Mouse (Mus musculus) midbrain, postnatal 0 days (tissue): ENCODE measurements around the gene Gm45753. TPM values are rescaled to one million over a fixed set of nuclear protein-coding genes. Genes with fewer than 3 reads are reported as not detected.

ENCODE experiments used
- ATAC-seq: fragments of 200-750 bp; cut with Nextera tagmentation; 2 replicates; pipeline ENCODE4 v1.8.0; 2017; ENCODE audit warnings: moderate number of reproducible peaks, mild to moderate bottlenecking, moderate TSS enrichment, moderate library complexity; ENCODE audit not compliant: low FRiP score
- DNase-seq: peaks from one replicate; pipeline ENCODE4 v3.0.0-alpha.2; 2015; ENCODE audit warnings: low spot score
- H3K27ac ChIP-seq: fragments of 300-500 bp; sonication (generic); 2 replicates; pipeline ENCODE4 v1.5.1; 2014; ENCODE audit warnings: low read depth, mild to moderate bottlenecking, low read length, mixed read lengths
- H3K27me3 ChIP-seq: fragments of 300-500 bp; sonication (generic); 2 replicates; pipeline ENCODE4 v1.6.1; 2014; ENCODE audit warnings: low read length, control low read depth, mixed read lengths; ENCODE audit not compliant: insufficient read depth
- H3K36me3 ChIP-seq: fragments of 300-500 bp; sonication (generic); 2 replicates; pipeline ENCODE4 v1.6.1; 2014; ENCODE audit warnings: low read length, control low read depth, mixed read lengths; ENCODE audit not compliant: insufficient read depth
- H3K4me1 ChIP-seq: fragments of 300-500 bp; sonication (generic); 2 replicates; pipeline ENCODE4 v1.6.1; 2014; ENCODE audit warnings: mild to moderate bottlenecking, control low read depth, antibody characterized with exemption, low read length, mixed read lengths; ENCODE audit not compliant: insufficient read depth
- H3K4me2 ChIP-seq: fragments of 300-500 bp; sonication (generic); 2 replicates; pipeline ENCODE4 v1.6.1; 2014; ENCODE audit warnings: low read depth, mild to moderate bottlenecking, low read length, mixed read lengths; ENCODE audit not compliant: poor library complexity, severe bottlenecking
- H3K4me3 ChIP-seq: fragments of 300-500 bp; sonication (generic); 2 replicates; pipeline ENCODE4 v1.5.1; 2014; ENCODE audit warnings: low read depth, mild to moderate bottlenecking, low read length, moderate library complexity
- H3K9ac ChIP-seq: fragments of 300-500 bp; sonication (generic); replicated peaks from 2 replicates; pipeline ENCODE4 v1.6.1; 2014; ENCODE audit warnings: mild to moderate bottlenecking, low read length, moderate library complexity, mixed read lengths; ENCODE audit not compliant: poor library complexity, severe bottlenecking
- H3K9me3 ChIP-seq: fragments of 300-500 bp; sonication (generic); 2 replicates; pipeline ENCODE4 v1.6.1; 2016; ENCODE audit warnings: low read length, control low read depth
- CTCF ChIP-seq: IDR thresholded peaks from 2 replicates; pipeline ENCODE4 v1.5.1; 2016; ENCODE audit warnings: antibody characterized with exemption, mild to moderate bottlenecking
- WGBS: fragments of 180-500 bp; shearing (Covaris S2); extraction: QIAGEN DNeasy Blood & Tissue Kit; methylation state at CpG from one replicate; pipeline ENCODE4 v1.1.7; 2014; 5-methylcytosine and 5-hydroxymethylcytosine counted together
- polyA plus RNA-seq: library from polyadenylated mRNA; unstranded; fragments of >200 nt; fragmentation: Nextera tagmentation; extraction: Ambion mirVana; gene quantifications from 2 replicates; pipeline ENCODE4 v1.2.1, GENCODE M21; 2015
- total RNA-seq: library from RNA; depleted of rRNA; stranded (reverse); fragments of >200 nt; gene quantifications from 2 replicates; pipeline ENCODE4 v1.2.3, GENCODE M21; 2014

The Gm45753 gene
- total and polyA plus RNA-seq, 2 experiments from 2014 or later: not detected

DNA sequence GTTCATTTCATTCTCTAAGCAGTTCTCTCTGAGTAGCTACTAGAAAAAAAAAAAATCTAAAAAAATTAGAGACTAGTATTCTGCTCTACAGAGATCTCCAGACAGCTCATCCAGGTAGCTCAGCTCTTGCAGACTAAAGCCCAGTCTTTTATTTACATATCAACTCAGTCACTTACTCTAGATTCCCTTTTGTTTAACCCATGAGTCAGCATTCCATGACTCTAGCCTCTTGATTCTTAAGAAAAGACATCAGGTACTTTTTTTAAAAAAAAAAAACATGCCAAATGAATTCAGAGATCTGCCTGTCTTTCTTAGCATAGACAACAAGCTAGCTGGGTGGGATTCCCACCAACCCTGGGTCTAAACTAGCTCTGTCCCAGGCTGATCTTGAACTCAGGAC is 39.8 kb downstream of the Gm45753 start:
- Histone ChIP-seq H3K27ac (no peak overlapping the region), H3K36me3 (no peaks in the 10 kb centered on the region), H3K4me1 (no peaks in the 10 kb centered on the region), H3K9me3 (no peaks in the 10 kb centered on the region), H3K9ac (no peak overlapping the region), H3K4me3 (no peak overlapping the region), H3K4me2 (no peak overlapping the region), H3K27me3 (no peaks in the 10 kb centered on the region)
- DNase-seq: no peak
- no peak for TF ChIP-seq CTCF
- ATAC-seq: no peak

DNA sequence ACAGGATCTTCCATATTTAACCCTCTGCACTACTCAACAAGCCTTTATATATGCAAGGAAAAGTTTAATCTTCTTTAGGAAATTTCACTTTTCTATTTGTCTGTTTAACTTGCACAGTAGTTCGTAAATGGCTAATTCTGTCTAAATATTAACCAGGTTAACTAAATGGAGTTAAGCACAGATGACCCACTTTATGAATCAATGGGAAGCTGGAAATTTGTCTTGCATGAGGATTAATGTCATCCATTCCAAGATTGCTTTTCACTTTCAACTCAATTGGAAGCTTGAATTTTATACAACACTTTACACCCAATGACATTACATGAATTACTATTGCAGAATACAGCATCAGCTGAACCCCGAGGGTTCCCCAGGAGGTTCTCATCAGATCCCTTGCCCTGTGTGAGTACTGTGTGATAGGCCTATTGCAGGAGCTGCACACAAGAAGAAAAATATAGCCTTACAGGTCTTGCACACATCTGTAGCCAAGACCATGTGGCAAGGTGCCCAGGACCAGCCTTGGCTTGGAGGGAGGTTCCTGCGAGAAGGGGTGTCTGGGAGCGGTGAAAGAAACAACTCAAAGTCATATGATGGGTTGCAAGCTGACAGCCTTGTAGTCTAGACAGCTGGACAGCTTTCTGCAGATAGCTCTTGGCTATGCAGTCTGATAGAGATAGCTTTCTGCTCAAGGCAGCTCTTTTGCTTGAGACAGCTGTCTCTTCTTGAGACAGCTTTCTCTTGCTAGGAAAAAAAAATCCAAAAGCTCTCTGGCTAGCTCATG is 40.5 kb downstream of the Gm45753 start:
- no peaks in the 10 kb centered on the region for H3K4me1 ChIP-seq
- no peak overlapping the region for H3K4me2 ChIP-seq
- H3K9me3 ChIP-seq: no peaks in the 10 kb centered on the region
- DNase-seq (no peak), ATAC-seq (no peak)
- H3K9ac ChIP-seq: no peak overlapping the region
- H3K4me3 ChIP-seq: no peak overlapping the region
- 86% methylated on average over 4 of the region's 4 CpGs for WGBS
- no peak for TF ChIP-seq CTCF
- no peaks in the 10 kb centered on the region for H3K36me3 ChIP-seq
- no peaks in the 10 kb centered on the region for H3K27me3 ChIP-seq
- H3K27ac ChIP-seq: no peak overlapping the region

DNA sequence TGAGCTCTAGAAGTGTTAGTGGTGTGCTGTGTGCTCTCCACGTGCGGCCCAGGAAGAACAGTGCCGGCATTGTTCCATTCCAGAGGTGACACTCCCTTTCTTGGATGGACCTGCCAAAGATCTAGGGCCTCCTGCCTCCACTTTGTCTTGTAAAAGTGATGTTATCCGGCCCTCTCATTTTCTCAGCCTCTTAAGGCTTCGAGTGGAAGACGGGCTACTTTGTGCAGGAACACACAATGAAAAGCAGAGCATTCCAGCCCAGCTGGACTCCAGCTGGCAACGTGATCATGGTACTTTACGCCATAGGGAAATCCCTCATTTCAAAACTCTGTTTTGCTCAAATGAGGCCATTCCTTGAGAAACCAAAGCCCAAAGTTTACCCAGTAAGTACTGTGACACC is 41.3 kb downstream of the Gm45753 start:
- H3K4me1 ChIP-seq: no peaks in the 10 kb centered on the region
- no peak for TF ChIP-seq CTCF
- no peak overlapping the region for H3K4me3 ChIP-seq
- WGBS: 51% methylated on average over 8 of the region's 8 CpGs
- H3K27ac ChIP-seq: no peak overlapping the region
- no peak overlapping the region for H3K4me2 ChIP-seq
- no peak overlapping the region for H3K9ac ChIP-seq
- H3K36me3 ChIP-seq: no peaks in the 10 kb centered on the region
- no peak for DNase-seq
- no peaks in the 10 kb centered on the region for H3K9me3 ChIP-seq
- ATAC-seq: no peak
- H3K27me3 ChIP-seq: no peaks in the 10 kb centered on the region

DNA sequence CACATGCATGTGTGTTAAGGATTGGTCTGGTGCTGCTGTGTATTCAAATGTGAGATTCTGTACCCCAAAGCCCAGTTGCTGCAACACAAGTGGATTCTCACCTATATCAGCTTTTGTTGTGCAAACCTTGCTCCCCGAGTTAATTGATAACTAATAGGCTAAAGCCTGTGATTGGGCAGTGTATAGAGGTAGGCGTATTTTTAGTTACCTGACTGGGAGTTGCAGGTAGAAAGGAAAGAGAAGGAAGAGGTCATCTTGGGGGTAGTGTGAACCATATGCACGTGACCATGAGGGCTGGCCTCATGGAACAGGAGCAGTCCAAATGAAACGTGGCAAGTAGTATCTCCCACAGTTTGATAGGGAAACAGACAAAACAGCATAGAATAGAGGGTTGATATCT is 43.3 kb downstream of the Gm45753 start:
- WGBS: 86% methylated on average over 4 of the region's 4 CpGs
- DNase-seq: no peak
- ATAC-seq: no peak

DNA sequence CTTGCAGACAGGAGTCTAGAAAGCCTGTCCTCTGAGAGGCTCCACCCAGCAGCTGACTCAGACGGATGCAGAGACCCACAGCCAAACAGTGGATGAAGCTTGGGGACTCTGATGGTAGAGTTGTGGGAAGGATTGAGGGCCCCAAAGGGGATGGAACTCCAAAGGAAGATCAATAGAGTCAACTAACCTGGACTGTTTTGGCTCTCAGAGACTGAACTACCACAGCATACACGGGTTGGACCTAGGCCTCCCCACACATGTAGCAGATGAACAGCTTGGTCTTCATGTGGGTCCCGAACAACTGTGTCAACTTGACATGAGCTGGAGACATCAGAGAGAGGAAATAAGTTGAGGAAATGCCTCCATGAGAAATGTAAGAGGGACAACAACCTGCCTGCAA is 45.4 kb downstream of the Gm45753 start:
- H3K4me2 ChIP-seq: no peak overlapping the region
- no peaks in the 10 kb centered on the region for H3K27me3 ChIP-seq
- no peak overlapping the region for H3K27ac ChIP-seq
- H3K4me3 ChIP-seq: no peak overlapping the region
- TF ChIP-seq CTCF: no peak
- no peak for ATAC-seq
- H3K36me3 ChIP-seq: no peaks in the 10 kb centered on the region
- H3K9me3 ChIP-seq: no peaks in the 10 kb centered on the region
- 84% methylated on average over 3 of the region's 3 CpGs for WGBS
- DNase-seq: no peak
- H3K9ac ChIP-seq: no peak overlapping the region
- no peaks in the 10 kb centered on the region for H3K4me1 ChIP-seq

More for the DNA sequence above, 43.3 kb downstream of the Gm45753 start:
- H3K4me2 ChIP-seq: no peak overlapping the region
- H3K9me3 ChIP-seq: no peaks in the 10 kb centered on the region
- H3K36me3 ChIP-seq: no peaks in the 10 kb centered on the region
- no peak overlapping the region for H3K4me3 ChIP-seq
- H3K9ac ChIP-seq: no peak overlapping the region
- no peak for TF ChIP-seq CTCF
- no peaks in the 10 kb centered on the region for H3K27me3 ChIP-seq
- no peaks in the 10 kb centered on the region for H3K4me1 ChIP-seq
- H3K27ac ChIP-seq: no peak overlapping the region

DNA sequence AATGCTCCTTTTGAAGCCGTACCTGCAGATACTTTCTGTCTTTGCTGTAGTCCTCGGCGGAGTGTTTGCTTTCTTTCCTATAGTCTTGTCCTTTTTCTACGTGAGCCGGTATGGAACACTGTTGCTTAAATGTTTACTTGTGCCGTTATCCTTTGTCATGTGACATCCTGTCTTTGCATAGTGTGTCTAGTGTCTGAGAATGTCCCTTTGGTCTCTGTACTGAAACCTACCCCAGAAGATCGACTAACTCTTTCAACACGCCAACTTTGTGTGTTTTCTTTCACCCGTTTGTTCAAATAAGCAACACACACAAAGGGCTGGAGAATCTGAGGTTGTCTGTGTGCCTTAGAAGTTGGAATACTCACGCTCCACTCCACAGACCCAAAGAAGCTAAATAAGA is 46.3 kb downstream of the Gm45753 start, which contains the start of gene F11:
Gene F11, minus strand, starts transcription at position 112 of the 400 bp plus-strand sequence.
- WGBS: 84% methylated on average over 10 of the region's 10 CpGs
- Histone ChIP-seq H3K4me2 (no peak within 1 kb of the TSS), H3K9me3 (no peaks in the 10 kb centered on the region), H3K27me3 (no peaks in the 10 kb centered on the region), H3K36me3 (no peaks in the 10 kb centered on the region), H3K9ac (no peak within 1 kb of the TSS), H3K4me3 (no peak within 1 kb of the TSS), H3K4me1 (no peaks in the 10 kb centered on the region), H3K27ac (no peak within 1 kb of the TSS)
- no peak for ATAC-seq
- no peak for DNase-seq
- no peak for TF ChIP-seq CTCF
